Mouse (Mus musculus): ENCODE results near the gene Prdx1. TPM values are rescaled to one million over a fixed set of nuclear protein-coding genes. Genes with fewer than 3 reads are reported as not detected.
A peak's percentile ranks its signal among the peaks of the same experiment; 100 is the strongest.
"Not testable (repeated sequence)": the region's sequence is repeated elsewhere in the genome, so short reads cannot be mapped to it uniquely, and the experiment has no call there.

Prdx1 gene
- polyA plus RNA-seq, 1 experiment from 2014 or later, result 1,318 TPM

DNA sequence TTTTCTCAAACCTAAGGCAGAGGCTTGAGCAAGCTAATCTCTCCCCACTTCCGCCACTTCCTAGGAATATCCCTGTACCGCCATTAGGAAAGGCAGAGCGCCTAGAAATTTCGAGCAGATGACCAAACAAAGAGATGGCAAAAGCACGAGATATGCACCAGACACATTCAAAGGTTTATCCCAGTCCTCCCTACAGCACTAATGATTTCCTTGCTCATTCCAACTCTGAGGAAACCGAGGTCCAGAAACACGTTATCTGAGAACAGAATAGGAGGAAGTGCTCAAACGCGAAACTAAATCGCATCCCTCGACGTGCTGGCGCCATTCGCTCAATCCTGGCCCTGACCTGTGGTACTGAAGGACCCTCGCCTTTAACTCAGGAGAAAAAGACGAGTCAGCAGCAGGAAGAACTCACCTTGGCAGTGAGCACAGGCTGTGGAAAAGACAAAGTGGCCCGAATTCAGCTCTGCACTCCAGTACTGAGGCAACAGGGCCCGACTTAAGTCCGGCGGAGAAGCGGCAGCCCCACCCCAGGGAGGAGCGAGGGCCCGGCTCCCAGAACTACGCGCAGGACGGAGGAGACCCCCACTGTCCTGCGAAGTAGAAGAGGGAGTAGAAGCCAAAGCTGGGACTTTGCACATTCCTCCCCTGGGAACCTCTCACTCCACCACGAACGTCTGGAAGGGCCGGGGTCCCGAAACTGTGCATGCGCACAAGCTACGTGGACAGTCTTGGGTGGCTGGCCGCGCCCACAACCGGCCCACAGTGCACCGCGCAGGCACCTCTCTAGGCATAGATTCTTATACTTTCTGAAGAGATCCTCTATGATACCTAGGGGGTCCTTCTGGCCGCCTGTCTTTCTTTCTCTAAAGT, 34.2 kb upstream of the Prdx1 start, which contains the start of gene Akr1a1:
TSS of gene Akr1a1 (minus strand) at position 757 of the 873 bp plus-strand sequence.
- H3K4me2 ChIP-seq (ENCODE audit: low read depth, low read length), result peak within 1 kb of the TSS; percentile 74
- under 1% methylated on average over 39 of the region's 39 CpGs for WGBS
- peak within 1 kb of the TSS; percentile 98 for H3K9ac ChIP-seq (replicated peaks; ENCODE audit: low read length)
- H3K27me3 ChIP-seq (ENCODE audit: control insufficient read depth, insufficient read depth, low read length), result no peaks in the 10 kb centered on the region
- H3K27ac ChIP-seq (replicated peaks; ENCODE audit: low read depth, low read length), result peak within 1 kb of the TSS; percentile 82
- H3K9me3 ChIP-seq (replicated peaks; ENCODE audit: control insufficient read depth, low read length), result no peaks in the 10 kb centered on the region
- ATAC-seq (replicated peaks; ENCODE audit: insufficient number of reproducible peaks, low FRiP score, low TSS enrichment, low read depth), result peak; percentile 100
- peaks cover 2% of the 10 kb centered on the region; the same call in 1 of the 2 replicates for H3K4me1 ChIP-seq (ENCODE audit: control insufficient read depth, insufficient read depth, low read length)
- H3K4me3 ChIP-seq (ENCODE audit: low read depth, low read length), result peak within 1 kb of the TSS; percentile 94
- DNase-seq (ENCODE audit: low spot score), result peak; percentile 95
- H3K36me3 ChIP-seq (replicated peaks; ENCODE audit: control insufficient read depth, insufficient read depth, low read depth, low read length), result peaks cover 4% of the 10 kb centered on the region; the same call in 1 of the 2 replicates

DNA sequence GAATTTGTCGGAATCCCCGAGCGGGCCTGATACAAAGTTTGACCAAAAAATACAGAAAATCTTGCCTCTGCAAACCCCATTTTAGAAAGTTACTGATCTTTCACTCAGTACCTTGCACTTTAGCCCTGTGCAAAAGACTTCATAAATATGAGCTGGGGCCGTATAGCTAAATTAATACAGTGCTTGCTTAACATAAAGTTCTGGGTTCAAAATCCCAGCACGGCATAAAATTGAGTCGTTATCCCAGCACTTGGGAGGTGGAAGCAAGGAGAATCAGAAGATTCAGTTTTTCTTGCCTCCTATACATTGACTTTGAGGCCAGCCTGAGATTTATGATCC, 33.6 kb upstream of the Prdx1 start:
- Histone ChIP-seq H3K27ac (replicated peaks; ENCODE audit: low read depth, low read length) (no peak overlapping the region), H3K9me3 (replicated peaks; ENCODE audit: control insufficient read depth, low read length) (no peaks in the 10 kb centered on the region), H3K27me3 (ENCODE audit: control insufficient read depth, insufficient read depth, low read length) (no peaks in the 10 kb centered on the region), H3K4me3 (ENCODE audit: low read depth, low read length) (peak overlapping the region; percentile 94), H3K9ac (replicated peaks; ENCODE audit: low read length) (peak overlapping the region; percentile 98), H3K36me3 (replicated peaks; ENCODE audit: control insufficient read depth, insufficient read depth, low read depth, low read length) (no peaks in the 10 kb centered on the region), H3K4me1 (ENCODE audit: control insufficient read depth, insufficient read depth, low read length) (peaks cover 2% of the 10 kb centered on the region; the same call in 1 of the 2 replicates), H3K4me2 (ENCODE audit: low read depth, low read length) (peak overlapping the region; percentile 5; the same call in 1 of the 2 replicates)
- ATAC-seq (replicated peaks; ENCODE audit: insufficient number of reproducible peaks, low FRiP score, low TSS enrichment, low read depth), result peak; percentile 33; the same call in 1 of the 2 replicates
- no peak for DNase-seq (ENCODE audit: low spot score)
- WGBS, result 10% methylated on average over 6 of the region's 6 CpGs

GRCm38 (mm10) chr4:116653228-116653627, 32.1 kb upstream of the Prdx1 start:
- no peak overlapping the region for H3K27ac ChIP-seq (replicated peaks; ENCODE audit: low read depth, low read length)
- no peak overlapping the region for H3K4me2 ChIP-seq (ENCODE audit: low read depth, low read length)
- DNase-seq (ENCODE audit: low spot score), result no peak
- ATAC-seq (replicated peaks; ENCODE audit: insufficient number of reproducible peaks, low FRiP score, low TSS enrichment, low read depth), result no peak
- no peak overlapping the region for H3K4me3 ChIP-seq (ENCODE audit: low read depth, low read length)
- no peak overlapping the region for H3K9ac ChIP-seq (replicated peaks; ENCODE audit: low read length)
- no peaks in the 10 kb centered on the region for H3K9me3 ChIP-seq (replicated peaks; ENCODE audit: control insufficient read depth, low read length)
- no peaks in the 10 kb centered on the region for H3K36me3 ChIP-seq (replicated peaks; ENCODE audit: control insufficient read depth, insufficient read depth, low read depth, low read length)
- peaks cover 2% of the 10 kb centered on the region; the same call in 1 of the 2 replicates for H3K4me1 ChIP-seq (ENCODE audit: control insufficient read depth, insufficient read depth, low read length)
- WGBS, result 89% methylated on average over 6 of the region's 6 CpGs
- H3K27me3 ChIP-seq (ENCODE audit: control insufficient read depth, insufficient read depth, low read length), result no peaks in the 10 kb centered on the region

DNA sequence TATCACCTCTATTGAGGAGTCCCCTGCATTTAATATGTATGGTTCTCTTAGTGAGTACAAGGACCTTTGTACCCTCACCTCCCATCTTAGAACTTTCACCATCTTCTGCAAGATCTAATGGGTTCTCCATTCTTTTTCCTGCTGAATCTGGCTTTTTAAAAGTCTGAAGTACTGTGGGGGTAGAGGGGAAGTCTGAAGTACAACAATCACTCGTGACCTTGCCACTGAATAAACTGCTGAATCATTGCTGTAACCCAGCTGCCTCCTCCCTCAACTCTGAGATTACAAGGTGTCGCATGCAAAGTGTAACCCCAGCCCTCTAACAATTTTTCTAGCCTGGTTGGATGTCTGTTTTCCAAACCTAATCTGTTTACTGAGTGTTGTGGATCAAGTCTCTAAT, 30.2 kb upstream of the Prdx1 start:
- DNase-seq (ENCODE audit: low spot score) (no peak), ATAC-seq (replicated peaks; ENCODE audit: insufficient number of reproducible peaks, low FRiP score, low TSS enrichment, low read depth) (no peak)
- H3K27ac ChIP-seq (replicated peaks; ENCODE audit: low read depth, low read length), result no peak overlapping the region
- 71% methylated on average over 2 of the region's 2 CpGs for WGBS
- H3K9ac ChIP-seq (replicated peaks; ENCODE audit: low read length), result no peak overlapping the region
- H3K4me3 ChIP-seq (ENCODE audit: low read depth, low read length), result no peak overlapping the region
- peaks cover 1% of the 10 kb centered on the region; the same call in 1 of the 2 replicates for H3K4me1 ChIP-seq (ENCODE audit: control insufficient read depth, insufficient read depth, low read length)
- H3K36me3 ChIP-seq (replicated peaks; ENCODE audit: control insufficient read depth, insufficient read depth, low read depth, low read length), result no peaks in the 10 kb centered on the region
- no peak overlapping the region for H3K4me2 ChIP-seq (ENCODE audit: low read depth, low read length)
- no peaks in the 10 kb centered on the region for H3K9me3 ChIP-seq (replicated peaks; ENCODE audit: control insufficient read depth, low read length)
- H3K27me3 ChIP-seq (ENCODE audit: control insufficient read depth, insufficient read depth, low read length), result no peaks in the 10 kb centered on the region

DNA sequence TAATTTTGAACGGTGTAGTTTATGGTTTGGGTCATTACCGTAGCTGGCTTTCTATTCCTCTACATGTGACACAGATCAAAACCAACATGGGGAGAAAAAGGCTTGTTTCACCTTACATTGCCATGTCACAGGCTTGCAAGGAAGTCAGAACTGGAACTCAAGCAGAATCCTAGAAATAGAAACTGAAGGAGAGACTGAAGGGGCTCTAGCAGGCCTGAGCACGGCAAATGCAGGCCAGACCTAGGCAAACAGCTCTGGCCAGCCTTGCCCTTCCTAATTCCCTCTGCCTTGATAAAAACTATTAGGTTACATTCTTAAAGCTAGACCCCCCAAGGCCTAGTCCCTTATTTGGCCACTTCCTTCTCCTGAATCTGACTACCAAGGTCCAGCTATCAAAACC, 29.7 kb upstream of the Prdx1 start:
- no peaks in the 10 kb centered on the region for H3K4me1 ChIP-seq (ENCODE audit: control insufficient read depth, insufficient read depth, low read length)

DNA sequence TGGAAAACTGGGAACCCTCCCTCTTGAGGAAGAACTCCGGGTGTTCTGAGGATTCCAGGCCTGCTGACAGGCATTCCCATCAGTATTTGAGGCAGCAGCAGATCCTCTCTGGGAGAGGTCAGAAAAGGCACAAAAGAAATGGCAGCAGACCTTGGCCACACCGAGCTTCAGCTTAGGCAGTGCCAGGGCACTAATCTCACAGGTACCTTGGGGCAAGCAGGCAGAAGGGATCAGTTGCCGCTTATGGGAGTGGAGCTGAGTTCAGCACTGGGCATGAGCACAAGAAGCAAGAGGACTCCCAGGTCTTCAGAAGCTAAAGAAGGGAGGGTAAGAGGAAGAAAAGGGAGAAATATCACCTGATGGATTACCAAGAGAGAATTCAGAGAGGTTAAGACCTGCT, 27.4 kb upstream of the Prdx1 start:
- no peak overlapping the region for H3K4me2 ChIP-seq (ENCODE audit: low read depth, low read length)
- ATAC-seq (replicated peaks; ENCODE audit: insufficient number of reproducible peaks, low FRiP score, low TSS enrichment, low read depth), result no peak

More for the DNA sequence above, 29.7 kb upstream of the Prdx1 start:
- Histone ChIP-seq H3K27ac (replicated peaks; ENCODE audit: low read depth, low read length) (no peak overlapping the region), H3K9me3 (replicated peaks; ENCODE audit: control insufficient read depth, low read length) (no peaks in the 10 kb centered on the region), H3K4me2 (ENCODE audit: low read depth, low read length) (no peak overlapping the region), H3K36me3 (replicated peaks; ENCODE audit: control insufficient read depth, insufficient read depth, low read depth, low read length) (no peaks in the 10 kb centered on the region), H3K9ac (replicated peaks; ENCODE audit: low read length) (no peak overlapping the region), H3K27me3 (ENCODE audit: control insufficient read depth, insufficient read depth, low read length) (no peaks in the 10 kb centered on the region), H3K4me3 (ENCODE audit: low read depth, low read length) (no peak overlapping the region)
- DNase-seq (ENCODE audit: low spot score) (no peak), ATAC-seq (replicated peaks; ENCODE audit: insufficient number of reproducible peaks, low FRiP score, low TSS enrichment, low read depth) (no peak)
- 59% methylated on average over 3 of the region's 3 CpGs for WGBS

DNA sequence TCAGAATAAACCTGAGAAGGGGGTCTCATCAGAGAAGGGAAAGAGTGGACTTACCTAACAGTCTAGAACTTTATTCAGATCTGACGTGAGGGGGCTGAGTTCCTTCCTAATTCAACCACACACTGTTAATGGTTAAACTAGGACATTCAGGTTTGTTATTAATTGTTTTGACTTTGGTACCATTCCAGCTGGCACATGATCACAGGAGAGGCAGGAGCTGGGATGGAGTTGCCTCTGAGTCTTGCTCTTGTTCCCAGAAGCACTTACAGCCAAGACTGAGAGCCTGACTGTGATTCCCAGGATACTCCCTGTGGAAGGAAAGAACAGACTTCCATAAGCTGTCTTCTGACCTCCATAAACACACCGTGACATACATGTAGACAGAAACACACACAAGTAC, 25.9 kb upstream of the Prdx1 start:
- Histone ChIP-seq H3K9ac (replicated peaks; ENCODE audit: low read length) (no peak overlapping the region), H3K27me3 (ENCODE audit: control insufficient read depth, insufficient read depth, low read length) (no peaks in the 10 kb centered on the region), H3K4me1 (ENCODE audit: control insufficient read depth, insufficient read depth, low read length) (no peaks in the 10 kb centered on the region), H3K4me2 (ENCODE audit: low read depth, low read length) (no peak overlapping the region), H3K9me3 (replicated peaks; ENCODE audit: control insufficient read depth, low read length) (no peaks in the 10 kb centered on the region), H3K4me3 (ENCODE audit: low read depth, low read length) (no peak overlapping the region), H3K27ac (replicated peaks; ENCODE audit: low read depth, low read length) (no peak overlapping the region), H3K36me3 (replicated peaks; ENCODE audit: control insufficient read depth, insufficient read depth, low read depth, low read length) (no peaks in the 10 kb centered on the region)
- WGBS, result 92% methylated on average over 2 of the region's 2 CpGs
- no peak for DNase-seq (ENCODE audit: low spot score)
- no peak for ATAC-seq (replicated peaks; ENCODE audit: insufficient number of reproducible peaks, low FRiP score, low TSS enrichment, low read depth)

More for the DNA sequence above, 27.4 kb upstream of the Prdx1 start:
- H3K36me3 ChIP-seq (replicated peaks; ENCODE audit: control insufficient read depth, insufficient read depth, low read depth, low read length), result no peaks in the 10 kb centered on the region
- H3K9ac ChIP-seq (replicated peaks; ENCODE audit: low read length), result no peak overlapping the region
- no peak overlapping the region for H3K4me3 ChIP-seq (ENCODE audit: low read depth, low read length)
- no peak overlapping the region for H3K27ac ChIP-seq (replicated peaks; ENCODE audit: low read depth, low read length)
- DNase-seq (ENCODE audit: low spot score), result no peak
- H3K4me1 ChIP-seq (ENCODE audit: control insufficient read depth, insufficient read depth, low read length), result no peaks in the 10 kb centered on the region
- WGBS, result 45% methylated on average over 3 of the region's 3 CpGs
- no peaks in the 10 kb centered on the region for H3K27me3 ChIP-seq (ENCODE audit: control insufficient read depth, insufficient read depth, low read length)
- no peaks in the 10 kb centered on the region for H3K9me3 ChIP-seq (replicated peaks; ENCODE audit: control insufficient read depth, low read length)

GRCm38 (mm10) chr4:116659916-116660315, 25.4 kb upstream of the Prdx1 start:
- not testable (repeated sequence) for DNase-seq (ENCODE audit: low spot score); H3K4me3 ChIP-seq (ENCODE audit: low read depth, low read length); H3K4me1 ChIP-seq (ENCODE audit: control insufficient read depth, insufficient read depth, low read length); H3K9ac ChIP-seq (replicated peaks; ENCODE audit: low read length); H3K27ac ChIP-seq (replicated peaks; ENCODE audit: low read depth, low read length); H3K27me3 ChIP-seq (ENCODE audit: control insufficient read depth, insufficient read depth, low read length); H3K9me3 ChIP-seq (replicated peaks; ENCODE audit: control insufficient read depth, low read length); H3K36me3 ChIP-seq (replicated peaks; ENCODE audit: control insufficient read depth, insufficient read depth, low read depth, low read length); H3K4me2 ChIP-seq (ENCODE audit: low read depth, low read length); ATAC-seq (replicated peaks; ENCODE audit: insufficient number of reproducible peaks, low FRiP score, low TSS enrichment, low read depth)
- whole genome bisulfite sequencing, result 88% methylated on average over 6 of the region's 6 CpGs
